Mouse (Mus musculus): ENCODE data around the gene Mrps7.

- no peak for TF ChIP-seq CTCF (conservative IDR thresholded peaks at IDR 0.05; ENCODE audit: low read length)
- TF ChIP-seq NANOG (IDR thresholded peaks at IDR 0.05; ENCODE audit: borderline replicate concordance, low read length): no peak
- no peak for TF ChIP-seq POU5F1 (IDR thresholded peaks at IDR 0.05; ENCODE audit: borderline replicate concordance, low read length)
Observed at GRCm38 (mm10) chr11:115579080-115579479, 24.6 kb upstream of the Mrps7 start.
